Mouse (Mus musculus): ENCODE data around the gene Gp2.

GRCm38 (mm10) chr7:119441938-119442337, 17.1 kb downstream of the Gp2 start:
- TF ChIP-seq ZC3H11A (IDR thresholded peaks at IDR 0.05; ENCODE audit: low read depth, low read length) (no peak), CTCF (conservative IDR thresholded peaks at IDR 0.05 in 1 of 2, IDR thresholded peaks at IDR 0.05 in 1 of 2; ENCODE audit: low read depth in 2 of 2, low read length in 2 of 2) (no peak), GABPA (IDR thresholded peaks at IDR 0.05; ENCODE audit: insufficient replicate concordance, low read depth, low read length) (no peak), POLR2A (IDR thresholded peaks at IDR 0.05; ENCODE audit: low read depth, low read length) (no peak), UBTF (IDR thresholded peaks at IDR 0.05; ENCODE audit: low read depth, low read length) (no peak), MXI1 (IDR thresholded peaks at IDR 0.05; ENCODE audit: low read depth, low read length) (no peak), EP300 (IDR thresholded peaks at IDR 0.05; ENCODE audit: low read length) (no peak)

Measured in CH12.LX (cell line).